25 mouse cellular contexts compared by ENCODE assay signal in genomic region chr1:80812906-80813305, GRCm38 (mm10). TPM values are rescaled to one million over a fixed set of nuclear protein-coding genes. Genes with fewer than 3 reads are reported as not detected.
DNase-seq lines count a peak whose midpoint lies in the region; ATAC-seq and TF ChIP-seq lines count a peak whose summit lies in the region.
"Had no signal": no experiment of that assay in that cellular context is flagged by ENCODE, and none has a peak within 500 bp of the region (broad histone marks: within the 10 kb centered on the region; RNA-seq: fewer than 3 reads in every experiment).

No protein-coding gene starts in this region.

- DNase-seq in embryonic facial prominence, embryonic 14.5 days (ENCODE audit: low spot score): peak; percentile 30
- DNase-seq in embryonic facial prominence, embryonic 10.5 days (ENCODE audit: low spot score): no peak
- DNase-seq in kidney, postnatal 0 days (ENCODE audit: low spot score): peak; percentile 23
- peak; percentile 18 for DNase-seq in lung, postnatal 0 days (ENCODE audit: low spot score)
- DNase-seq in lung, postnatal 10 days: no peak
- DNase-seq: adrenal gland, adult 2 months; adrenal gland, postnatal 14 days; cerebellum, adult 11 months; cerebellum, adult 2 months; cerebellum, adult 9-11 months; cerebellum, postnatal 25 days; forebrain, postnatal 0 days; gastrocnemius, adult 2 months; gastrocnemius, postnatal 14 days; heart, adult 11 months; heart, postnatal 10 days; heart, postnatal 4 days had no signal

- H3K9ac ChIP-seq in embryonic facial prominence, embryonic 14.5 days (ENCODE audit: low read depth, low read length): no peak overlapping the region
- no peak overlapping the region for H3K9ac ChIP-seq in kidney, postnatal 0 days (ENCODE audit: low read depth, low read length)
- H3K9ac ChIP-seq in kidney, embryonic 15.5 days: no peak overlapping the region
- no peak overlapping the region for H3K9ac ChIP-seq in lung, postnatal 0 days (replicated peaks; ENCODE audit: low read depth)
- H3K9ac ChIP-seq: embryonic facial prominence, embryonic 15.5 days; forebrain, postnatal 0 days; hindbrain, embryonic 14.5 days had no signal

- TF ChIP-seq EP300 in lung, postnatal 0 days (IDR thresholded peaks at IDR 0.05): no peak

- H3K4me1 ChIP-seq in embryonic facial prominence, embryonic 14.5 days (ENCODE audit: control insufficient read depth, insufficient read depth, low read length): no peaks in the 10 kb centered on the region
- no peaks in the 10 kb centered on the region for H3K4me1 ChIP-seq in embryonic facial prominence, embryonic 10.5 days
- no peaks in the 10 kb centered on the region for H3K4me1 ChIP-seq in kidney, postnatal 0 days (replicated peaks; ENCODE audit: insufficient read depth, low read length)
- H3K4me1 ChIP-seq in kidney, embryonic 15.5 days: no peaks in the 10 kb centered on the region
- no peaks in the 10 kb centered on the region for H3K4me1 ChIP-seq in lung, postnatal 0 days (ENCODE audit: insufficient read depth, low read depth, low read length)
- H3K4me1 ChIP-seq: embryonic facial prominence, embryonic 15.5 days had no signal

- no peak overlapping the region for H3K4me2 ChIP-seq in embryonic facial prominence, embryonic 14.5 days (ENCODE audit: low read depth, low read length)
- no peak overlapping the region for H3K4me2 ChIP-seq in kidney, postnatal 0 days (ENCODE audit: low read length)
- no peak overlapping the region for H3K4me2 ChIP-seq in kidney, embryonic 15.5 days
- no peak overlapping the region for H3K4me2 ChIP-seq in lung, postnatal 0 days (replicated peaks; ENCODE audit: low read depth, low read length)
- H3K4me2 ChIP-seq: embryonic facial prominence, embryonic 15.5 days; heart, embryonic 11.5 days; hindbrain, embryonic 14.5 days had no signal

- H3K36me3 ChIP-seq in embryonic facial prominence, embryonic 14.5 days (ENCODE audit: control insufficient read depth, insufficient read depth, low read length): no peaks in the 10 kb centered on the region
- no peaks in the 10 kb centered on the region for H3K36me3 ChIP-seq in embryonic facial prominence, embryonic 10.5 days (replicated peaks)
- no peaks in the 10 kb centered on the region for H3K36me3 ChIP-seq in kidney, postnatal 0 days (ENCODE audit: insufficient read depth, low read length)
- no peaks in the 10 kb centered on the region for H3K36me3 ChIP-seq in kidney, embryonic 15.5 days
- no peaks in the 10 kb centered on the region for H3K36me3 ChIP-seq in lung, postnatal 0 days (ENCODE audit: insufficient read depth, low read length)
- H3K36me3 ChIP-seq: embryonic facial prominence, embryonic 15.5 days had no signal

- no peak for ATAC-seq in embryonic facial prominence, embryonic 14.5 days (ENCODE audit: low read depth)
- ATAC-seq in kidney, postnatal 0 days (replicated peaks; ENCODE audit: low FRiP score, low read depth): no peak
- ATAC-seq in kidney, embryonic 15.5 days (replicated peaks; ENCODE audit: low FRiP score): no peak
- ATAC-seq in lung, postnatal 0 days: no peak
- ATAC-seq: forebrain, embryonic 14.5 days; forebrain, postnatal 0 days; hindbrain, postnatal 0 days; inflammation-experienced regulatory T-cells, adult 6 months; Patski had no signal

- WGBS in embryonic facial prominence, embryonic 14.5 days: 57% methylated on average over 3 of the region's 3 CpGs
- 84% methylated on average over 3 of the region's 3 CpGs for WGBS in embryonic facial prominence, embryonic 10.5 days
- 57% methylated on average over 3 of the region's 3 CpGs for WGBS in kidney, postnatal 0 days
- WGBS in kidney, embryonic 15.5 days: 62% methylated on average over 3 of the region's 3 CpGs
- 35% methylated on average over 3 of the region's 3 CpGs for WGBS in lung, postnatal 0 days

- no peak overlapping the region for H3K4me3 ChIP-seq in embryonic facial prominence, embryonic 14.5 days (ENCODE audit: low read depth, low read length)
- no peak overlapping the region for H3K4me3 ChIP-seq in embryonic facial prominence, embryonic 10.5 days
- no peak overlapping the region for H3K4me3 ChIP-seq in kidney, postnatal 0 days (replicated peaks; ENCODE audit: low read depth, low read length)
- H3K4me3 ChIP-seq in kidney, embryonic 15.5 days (replicated peaks): no peak overlapping the region
- H3K4me3 ChIP-seq in lung, postnatal 0 days (ENCODE audit: low read depth, low read length): no peak overlapping the region
- H3K4me3 ChIP-seq: embryonic facial prominence, embryonic 15.5 days; gastrocnemius, adult 2 months had no signal

- H3K27me3 ChIP-seq in embryonic facial prominence, embryonic 14.5 days (replicated peaks; ENCODE audit: control insufficient read depth, insufficient read depth, low read length): no peaks in the 10 kb centered on the region
- H3K27me3 ChIP-seq in embryonic facial prominence, embryonic 10.5 days (replicated peaks; ENCODE audit: low read depth, poor library complexity, severe bottlenecking): no peaks in the 10 kb centered on the region
- no peaks in the 10 kb centered on the region for H3K27me3 ChIP-seq in kidney, postnatal 0 days (ENCODE audit: insufficient read depth, low read length)
- no peaks in the 10 kb centered on the region for H3K27me3 ChIP-seq in kidney, embryonic 15.5 days
- no peaks in the 10 kb centered on the region for H3K27me3 ChIP-seq in lung, postnatal 0 days (replicated peaks; ENCODE audit: insufficient read depth, low read length)
- H3K27me3 ChIP-seq: embryonic facial prominence, embryonic 15.5 days had no signal

- H3K27ac ChIP-seq in embryonic facial prominence, embryonic 14.5 days (replicated peaks; ENCODE audit: low read depth, low read length): no peak overlapping the region
- H3K27ac ChIP-seq in embryonic facial prominence, embryonic 10.5 days (replicated peaks): no peak overlapping the region
- no peak overlapping the region for H3K27ac ChIP-seq in kidney, postnatal 0 days
- H3K27ac ChIP-seq in kidney, embryonic 15.5 days: no peak overlapping the region
- no peak overlapping the region for H3K27ac ChIP-seq in lung, postnatal 0 days (ENCODE audit: low read length)
- H3K27ac ChIP-seq: embryonic facial prominence, embryonic 15.5 days; gastrocnemius, adult 2 months; hindbrain, embryonic 14.5 days; hindbrain, postnatal 0 days had no signal

- H3K9me3 ChIP-seq in embryonic facial prominence, embryonic 14.5 days (ENCODE audit: control insufficient read depth, low read length): no peaks in the 10 kb centered on the region
- H3K9me3 ChIP-seq in embryonic facial prominence, embryonic 10.5 days: no peaks in the 10 kb centered on the region
- no peaks in the 10 kb centered on the region for H3K9me3 ChIP-seq in kidney, postnatal 0 days (replicated peaks; ENCODE audit: low read length)
- H3K9me3 ChIP-seq in kidney, embryonic 15.5 days (replicated peaks): no peaks in the 10 kb centered on the region
- no peaks in the 10 kb centered on the region for H3K9me3 ChIP-seq in lung, postnatal 0 days (ENCODE audit: low read length)
- H3K9me3 ChIP-seq: embryonic facial prominence, embryonic 15.5 days had no signal

- TF ChIP-seq CTCF in kidney, postnatal 0 days (IDR thresholded peaks at IDR 0.05; ENCODE audit: low read depth): no peak
- TF ChIP-seq CTCF in lung, postnatal 0 days (IDR thresholded peaks at IDR 0.05): no peak

RNA-seq across cellular contexts. Expression of gene Dock10, which starts 54.6 kb away (rescaled TPM):
- polyA plus RNA-seq in embryonic facial prominence, embryonic 14.5 days (2014; fragmentation: Nextera tagmentation; extraction: Ambion mirVana): 9.2 and 10.2 TPM in 2 replicates
- 1.8 and 3.2 TPM in 2 replicates for polyA plus RNA-seq in embryonic facial prominence, embryonic 10.5 days (2016; fragmentation: Nextera tagmentation; extraction: Ambion mirVana)
- polyA plus RNA-seq in kidney, postnatal 0 days (2015; fragmentation: Nextera tagmentation; extraction: Ambion mirVana): 2.4 and 2.6 TPM in 2 replicates
- polyA plus RNA-seq in kidney, embryonic 15.5 days (2015; fragmentation: Nextera tagmentation; extraction: Ambion mirVana): 4.6 and 4.7 TPM in 2 replicates
- 6.0 and 6.8 TPM in 2 replicates for polyA plus RNA-seq in lung, postnatal 0 days (2015; fragmentation: Nextera tagmentation; extraction: Ambion mirVana)

Comparison
In these comparisons a context has a peak if more than half of its experiments do, and no peak if none do; other contexts are left out.
1. DNase-seq: peak in embryonic facial prominence, embryonic 14.5 days (single experiment), kidney, postnatal 0 days (single experiment) and lung, postnatal 0 days (single experiment); none in embryonic facial prominence, embryonic 10.5 days (single experiment) and lung, postnatal 10 days (single experiment).